Comparison of ENCODE assay signal across 8 mouse cellular contexts in the genomic region with DNA sequence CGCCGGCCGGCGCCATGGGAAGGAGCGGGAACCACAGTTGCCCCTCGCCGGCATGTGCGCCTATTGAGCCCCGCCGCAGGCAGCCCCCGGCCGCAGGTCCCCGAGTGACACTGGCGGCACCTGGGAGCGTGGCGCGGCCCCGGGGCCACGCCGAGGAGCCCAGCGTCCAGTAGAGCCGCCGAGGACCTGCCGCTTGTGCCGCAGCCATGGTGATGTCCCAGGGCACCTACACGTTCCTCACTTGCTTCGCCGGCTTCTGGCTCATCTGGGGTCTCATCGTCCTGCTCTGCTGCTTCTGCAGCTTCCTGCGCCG. TPM values are rescaled to one million over a fixed set of nuclear protein-coding genes. Genes with fewer than 3 reads are reported as not detected.
DNase-seq lines count a peak whose midpoint lies in the region; ATAC-seq and TF ChIP-seq lines count a peak whose summit lies in the region.

No protein-coding gene starts in this region.

- H3K4me3 ChIP-seq in heart, embryonic 13.5 days: peak overlapping the region; percentile 60
- peak overlapping the region; percentile 90 for H3K4me3 ChIP-seq in E14TG2a.4 (replicated peaks; ENCODE audit: low read length)
- peak overlapping the region; percentile 45 for H3K4me3 ChIP-seq in forebrain, postnatal 0 days (ENCODE audit: low read depth, low read length)
- peak overlapping the region; percentile 62 for H3K4me3 ChIP-seq in liver, embryonic 16.5 days (ENCODE audit: low read depth, low read length)

- no peak for DNase-seq in heart, postnatal 14 days
- no peak for DNase-seq in forebrain, postnatal 0 days
- DNase-seq in spleen, postnatal 14 days (ENCODE audit: low spot score in 2 of 2): no peak
- no peak for DNase-seq in right cerebral cortex, postnatal 4 days
- DNase-seq in left cerebral cortex, adult 8-10 months (ENCODE audit: low spot score in 2 of 2): no peak

- TF ChIP-seq CTCF in E14TG2a.4 (conservative IDR thresholded peaks at IDR 0.05; ENCODE audit: low read length): no peak
- no peak for TF ChIP-seq CTCF in forebrain, postnatal 0 days (IDR thresholded peaks at IDR 0.05; ENCODE audit: low read depth)

- H3K9ac ChIP-seq in heart, embryonic 13.5 days: peak overlapping the region; percentile 79
- H3K9ac ChIP-seq in forebrain, postnatal 0 days: peak overlapping the region; percentile 72
- H3K9ac ChIP-seq in liver, embryonic 16.5 days (ENCODE audit: low read depth, low read length): peak overlapping the region; percentile 38

- peaks cover 33% of the 10 kb centered on the region for H3K36me3 ChIP-seq in heart, embryonic 13.5 days
- peaks cover 22% of the 10 kb centered on the region for H3K36me3 ChIP-seq in E14TG2a.4 (ENCODE audit: insufficient read depth, low read length)
- H3K36me3 ChIP-seq in forebrain, postnatal 0 days (ENCODE audit: insufficient read depth): peaks cover 34% of the 10 kb centered on the region
- no peaks in the 10 kb centered on the region for H3K36me3 ChIP-seq in liver, embryonic 16.5 days (ENCODE audit: control insufficient read depth, insufficient read depth)

- ATAC-seq in heart, embryonic 13.5 days (ENCODE audit: extremely low read depth, insufficient number of reproducible peaks, low FRiP score, low TSS enrichment): peak; percentile 3; the same call in 1 of the 2 replicates
- peak; percentile 12 for ATAC-seq in forebrain, postnatal 0 days
- no peak for ATAC-seq in liver, embryonic 16.5 days (ENCODE audit: low read depth)

- H3K4me2 ChIP-seq in heart, embryonic 13.5 days: peak overlapping the region; percentile 88
- H3K4me2 ChIP-seq in forebrain, postnatal 0 days (ENCODE audit: low read depth): peak overlapping the region; percentile 84
- peak overlapping the region; percentile 85 for H3K4me2 ChIP-seq in liver, embryonic 16.5 days (ENCODE audit: low read depth, low read length)

- peaks cover 32% of the 10 kb centered on the region for H3K4me1 ChIP-seq in heart, embryonic 13.5 days
- peaks cover 33% of the 10 kb centered on the region for H3K4me1 ChIP-seq in E14TG2a.4 (replicated peaks; ENCODE audit: low read depth, low read length)
- peaks cover 26% of the 10 kb centered on the region for H3K4me1 ChIP-seq in forebrain, postnatal 0 days (ENCODE audit: insufficient read depth)
- H3K4me1 ChIP-seq in liver, embryonic 16.5 days (ENCODE audit: control insufficient read depth, low read depth, low read length): peaks cover 16% of the 10 kb centered on the region

- peak overlapping the region; percentile 39 for H3K27ac ChIP-seq in heart, embryonic 13.5 days (replicated peaks)
- H3K27ac ChIP-seq in forebrain, postnatal 0 days (ENCODE audit: low read depth, low read length): peak overlapping the region; percentile 88
- no peak overlapping the region for H3K27ac ChIP-seq in liver, embryonic 16.5 days (ENCODE audit: low read length)

- no peaks in the 10 kb centered on the region for H3K9me3 ChIP-seq in heart, embryonic 13.5 days
- no peaks in the 10 kb centered on the region for H3K9me3 ChIP-seq in E14TG2a.4 (ENCODE audit: low read length)
- no peaks in the 10 kb centered on the region for H3K9me3 ChIP-seq in forebrain, postnatal 0 days (ENCODE audit: low read length)
- H3K9me3 ChIP-seq in liver, embryonic 16.5 days (replicated peaks; ENCODE audit: control insufficient read depth, low read length): no peaks in the 10 kb centered on the region

- WGBS in heart, embryonic 13.5 days: under 1% methylated on average over 31 of the region's 31 CpGs
- WGBS in forebrain, postnatal 0 days: 0% methylated on average over 29 of the region's 31 CpGs
- WGBS in liver, embryonic 16.5 days (ENCODE audit: insufficient replicate concordance): 0% methylated on average over 30 of the region's 31 CpGs

- peaks cover 96% of the 10 kb centered on the region for H3K27me3 ChIP-seq in heart, embryonic 13.5 days (replicated peaks)
- peaks cover 94% of the 10 kb centered on the region for H3K27me3 ChIP-seq in E14TG2a.4 (ENCODE audit: insufficient read depth, low read length)
- no peaks in the 10 kb centered on the region for H3K27me3 ChIP-seq in forebrain, postnatal 0 days (ENCODE audit: insufficient read depth, low read length)
- H3K27me3 ChIP-seq in liver, embryonic 16.5 days (ENCODE audit: control insufficient read depth, insufficient read depth, low read depth, low read length): peaks cover 71% of the 10 kb centered on the region

- intact Hi-C loops in heart, postnatal 14 days (cut with DNase I): loop anchor here (1.0 to 2.0 kb wide), 2 partner anchors 41 to 53 kb away; a partner anchor contains a TSS

RNA-seq across cellular contexts. Expression of a gene that starts 7.7 kb away (rescaled TPM):
- not detected in 2 replicates for polyA plus RNA-seq in heart, embryonic 13.5 days (2015; fragmentation: Nextera tagmentation; extraction: Ambion mirVana)
- total RNA-seq in heart, postnatal 14 days (2021): 1 to 10 TPM in 1 of 2 experiments, under 1 TPM in 1; 0.81 to 1.6 TPM
- total RNA-seq in forebrain, postnatal 0 days (2014; rRNA removed): 108 and 118 TPM in 2 replicates
- polyA plus RNA-seq in forebrain, postnatal 0 days (2015; fragmentation: Nextera tagmentation; extraction: Ambion mirVana): 7.8 and 8.7 TPM in 2 replicates
- not detected in 2 replicates for polyA plus RNA-seq in liver, embryonic 16.5 days (2015; fragmentation: Nextera tagmentation; extraction: Ambion mirVana)
- 10 to 100 TPM; 50.8 to 62.7 (median 59.7) TPM for total RNA-seq in left cerebral cortex, adult 8-10 months (2022)

RNA-seq across cellular contexts. Expression of a gene that starts 16.1 kb away (rescaled TPM):
- 83.8 and 84.9 TPM in 2 replicates for polyA plus RNA-seq in heart, embryonic 13.5 days (2015; fragmentation: Nextera tagmentation; extraction: Ambion mirVana)
- 10 to 100 TPM; 27.0 to 27.3 TPM for total RNA-seq in heart, postnatal 14 days (2021)
- total RNA-seq in forebrain, postnatal 0 days (2014; rRNA removed): 545 and 619 TPM in 2 replicates
- 603 and 619 TPM in 2 replicates for polyA plus RNA-seq in forebrain, postnatal 0 days (2015; fragmentation: Nextera tagmentation; extraction: Ambion mirVana)
- polyA plus RNA-seq in liver, embryonic 16.5 days (2015; fragmentation: Nextera tagmentation; extraction: Ambion mirVana): 6.1 and 7.7 TPM in 2 replicates
- total RNA-seq in left cerebral cortex, adult 8-10 months (2022): 100 to 1,000 TPM; 216 to 253 (median 234) TPM

RNA-seq across cellular contexts. Expression of a gene that starts 26.9 kb away (rescaled TPM):
- 16.7 and 17.7 TPM in 2 replicates for polyA plus RNA-seq in heart, embryonic 13.5 days (2015; fragmentation: Nextera tagmentation; extraction: Ambion mirVana)
- total RNA-seq in heart, postnatal 14 days (2021): 10 to 100 TPM; 24.3 to 27.2 TPM
- total RNA-seq in forebrain, postnatal 0 days (2014; rRNA removed): 79.5 and 88.2 TPM in 2 replicates
- 38.5 and 40.8 TPM in 2 replicates for polyA plus RNA-seq in forebrain, postnatal 0 days (2015; fragmentation: Nextera tagmentation; extraction: Ambion mirVana)
- 10.4 and 12.1 TPM in 2 replicates for polyA plus RNA-seq in liver, embryonic 16.5 days (2015; fragmentation: Nextera tagmentation; extraction: Ambion mirVana)
- 10 to 100 TPM; 60.0 to 65.3 (median 61.9) TPM for total RNA-seq in left cerebral cortex, adult 8-10 months (2022)

RNA-seq across cellular contexts. Expression of a gene that starts 41.7 kb away (rescaled TPM):
- polyA plus RNA-seq in heart, embryonic 13.5 days (2015; fragmentation: Nextera tagmentation; extraction: Ambion mirVana): 402 and 437 TPM in 2 replicates
- total RNA-seq in heart, postnatal 14 days (2021): 10 to 100 TPM; 52.3 to 56.6 TPM
- total RNA-seq in forebrain, postnatal 0 days (2014; rRNA removed): 26.6 and 36.7 TPM in 2 replicates
- polyA plus RNA-seq in forebrain, postnatal 0 days (2015; fragmentation: Nextera tagmentation; extraction: Ambion mirVana): 114 and 115 TPM in 2 replicates
- polyA plus RNA-seq in liver, embryonic 16.5 days (2015; fragmentation: Nextera tagmentation; extraction: Ambion mirVana): 24.4 and 27.9 TPM in 2 replicates
- 10 to 100 TPM; 78.3 to 93.8 (median 85.9) TPM for total RNA-seq in left cerebral cortex, adult 8-10 months (2022)

RNA-seq across cellular contexts. Expression of a gene that starts 45.2 kb away (rescaled TPM):
- polyA plus RNA-seq in heart, embryonic 13.5 days (2015; fragmentation: Nextera tagmentation; extraction: Ambion mirVana): 0.28 and 2.2 TPM in 2 replicates
- not detected for total RNA-seq in heart, postnatal 14 days (2021)
- 0.15 TPM in 1 of 2 replicates, not detected in the other for total RNA-seq in forebrain, postnatal 0 days (2014; rRNA removed)
- polyA plus RNA-seq in forebrain, postnatal 0 days (2015; fragmentation: Nextera tagmentation; extraction: Ambion mirVana): 0.45 and 0.51 TPM in 2 replicates
- 147 and 184 TPM in 2 replicates for polyA plus RNA-seq in liver, embryonic 16.5 days (2015; fragmentation: Nextera tagmentation; extraction: Ambion mirVana)
- total RNA-seq in left cerebral cortex, adult 8-10 months (2022): under 1 TPM; 0.39 to 0.98 (median 0.75) TPM

Comparison
In these comparisons a context has a peak if more than half of its experiments do, and no peak if none do; other contexts are left out.
1. RNA of a gene that starts 7.7 kb away (total RNA-seq): 108 to 118 TPM in forebrain, postnatal 0 days and 50.8 to 62.7 TPM in left cerebral cortex, adult 8-10 months; 0.81 to 1.6 TPM in heart, postnatal 14 days; every median in the first group is over 10 times any median in the second.
2. RNA of a gene that starts 16.1 kb away (total RNA-seq): 545 to 619 TPM in forebrain, postnatal 0 days and 216 to 253 TPM in left cerebral cortex, adult 8-10 months; 27.0 to 27.3 TPM in heart, postnatal 14 days; every median in the first group is over 4 times any median in the second.
3. Peak in every context shown above with its lines, with median percentiles within 50 percentile points of each other: H3K4me2 ChIP-seq, H3K4me3 ChIP-seq and H3K9ac ChIP-seq.